Mouse (Mus musculus) kidney, postnatal 36 days (tissue): ENCODE measurements around the gene Cdkn2a.

Experiments
- DNase-seq, 2 experiments: peaks; one replicate each; pipeline ENCODE4 v3.0.0; 2021 to 2022; ENCODE audit warnings: mixed read lengths in 2 of 2

Cdkn2a gene

GRCm38 (mm10) chr4:89294486-89295440 lies at the start of gene Cdkn2a:
Gene Cdkn2a (minus strand): TSS chr4:89294653.
- peak; percentile 33 to 79 for DNase-seq

DNA sequence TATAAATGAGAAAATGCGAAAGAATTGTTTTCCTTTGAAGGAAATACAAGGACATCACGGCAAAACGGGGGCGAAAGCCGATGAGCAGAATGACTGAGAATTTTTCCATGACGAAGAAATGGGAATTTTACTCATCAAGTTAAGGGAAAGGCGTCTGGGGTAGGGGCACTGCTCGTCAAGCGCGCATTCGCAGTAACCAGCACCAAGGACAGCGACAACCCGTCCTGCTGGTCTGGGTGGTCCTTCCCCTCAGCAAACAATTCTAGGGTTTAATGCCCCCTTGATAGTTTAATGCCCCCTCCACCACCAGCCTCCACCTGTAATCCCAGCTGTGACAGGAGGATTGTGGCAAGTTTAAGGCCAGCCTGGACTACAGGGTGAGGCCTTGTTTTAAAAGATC lies 19.0 kb upstream of the Cdkn2a start:
- peak in 1 of 2 experiments; percentile 41 for DNase-seq

DNA sequence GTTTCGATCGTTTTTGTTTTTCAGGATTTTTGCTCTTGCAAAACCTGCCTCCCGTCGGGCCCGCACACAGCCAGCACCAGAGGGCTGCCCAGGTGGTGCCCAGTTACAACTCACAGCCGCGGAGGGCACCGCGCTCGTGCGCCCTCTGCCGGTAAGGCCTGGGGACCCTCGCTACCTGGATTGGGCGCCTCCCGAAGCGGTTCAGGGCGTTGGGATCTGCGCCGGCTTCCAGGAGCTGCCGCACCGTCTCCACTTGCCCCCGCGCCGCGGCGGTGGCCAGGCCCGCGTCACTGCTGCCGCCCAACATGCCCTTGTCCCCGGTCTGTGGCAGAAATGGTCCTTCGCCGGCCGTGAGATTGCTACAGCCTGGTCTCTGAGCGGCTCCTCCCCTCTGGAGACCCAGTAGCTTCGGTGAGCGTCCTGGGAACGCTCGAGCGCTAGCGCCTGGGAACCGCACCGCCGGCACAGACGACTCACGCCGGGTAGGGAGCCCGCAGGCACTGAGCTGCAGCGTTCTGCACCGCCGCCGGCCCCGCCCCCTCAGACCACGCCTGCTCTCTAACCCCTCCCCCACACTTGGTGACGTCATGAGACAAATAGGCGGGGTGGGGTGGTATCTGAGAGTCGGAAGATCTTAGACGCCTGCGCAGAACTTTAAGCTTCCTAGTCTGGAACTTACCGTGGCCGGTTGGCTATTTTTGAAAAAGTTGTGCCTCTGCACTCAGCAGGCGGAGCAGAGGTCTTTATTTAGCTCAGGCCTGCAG lies 16.2 kb upstream of the Cdkn2a start, which contains the start of gene Cdkn2b:
Gene Cdkn2b (minus strand): TSS at position 549 of the 764 bp plus-strand sequence.
- peak; percentile 90 to 94 for DNase-seq

DNA sequence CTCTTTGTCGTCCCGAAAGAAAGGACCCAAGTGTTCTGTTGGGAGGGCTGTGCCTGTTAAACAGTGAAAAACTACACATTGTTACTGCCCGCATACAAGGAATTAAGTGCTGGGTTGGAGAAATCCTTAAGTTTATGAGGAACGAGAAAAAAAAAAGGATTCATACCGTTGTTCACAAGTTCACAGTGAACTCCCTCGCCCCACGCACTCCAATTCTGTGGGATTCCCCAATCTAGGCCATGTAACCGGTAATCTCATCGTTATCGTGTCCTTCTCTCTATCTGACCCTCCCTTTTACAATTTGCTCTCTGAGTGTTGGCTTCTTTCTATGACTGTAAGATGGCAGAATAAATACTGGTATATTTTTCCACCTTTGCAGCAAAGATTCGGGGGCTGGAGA lies 15.5 kb upstream of the Cdkn2a start:
- DNase-seq, result no peak

DNA sequence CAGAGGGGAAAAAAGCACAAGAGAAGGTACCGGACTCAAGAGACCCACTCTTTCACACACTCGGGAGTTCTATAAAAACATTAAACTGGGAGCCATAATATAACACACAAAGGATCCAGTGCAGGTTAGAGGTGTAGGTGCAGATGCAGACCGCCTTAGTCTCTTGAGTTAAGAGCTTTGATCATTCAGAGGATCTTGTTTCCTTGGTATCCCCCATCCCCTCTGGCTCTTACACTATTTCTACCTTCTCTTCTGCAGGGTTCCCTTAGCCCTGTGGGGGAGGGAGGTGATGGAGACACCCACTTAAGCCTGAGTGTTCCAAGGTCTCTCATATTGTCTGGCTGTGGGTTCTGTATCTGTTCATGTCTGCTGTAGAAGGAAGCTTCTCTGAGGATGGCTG lies 13.5 kb upstream of the Cdkn2a start:
- DNase-seq, result no peak

GRCm38 (mm10) chr4:89306798-89307365 lies 12.4 kb upstream of the Cdkn2a start:
- no peak for DNase-seq

DNA sequence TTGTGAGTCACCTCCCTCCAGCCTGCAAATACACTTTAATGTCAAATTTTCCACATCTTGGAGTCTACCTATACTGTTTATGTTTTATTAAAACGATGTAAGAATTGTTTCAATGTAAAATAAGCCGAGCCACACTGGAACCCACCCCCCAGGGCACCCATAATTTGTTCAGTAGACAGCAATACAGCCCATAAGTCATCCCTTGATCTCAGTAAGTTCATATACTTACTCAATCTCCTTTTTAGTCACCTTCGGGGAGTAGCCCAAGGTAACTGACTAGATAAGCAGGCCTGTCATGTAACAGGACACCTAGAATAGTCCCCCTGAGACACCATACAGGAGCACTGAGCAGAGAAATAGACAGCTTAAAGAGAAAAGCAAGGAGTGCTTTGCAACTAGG lies 11.2 kb upstream of the Cdkn2a start:
- DNase-seq, result no peak

DNA sequence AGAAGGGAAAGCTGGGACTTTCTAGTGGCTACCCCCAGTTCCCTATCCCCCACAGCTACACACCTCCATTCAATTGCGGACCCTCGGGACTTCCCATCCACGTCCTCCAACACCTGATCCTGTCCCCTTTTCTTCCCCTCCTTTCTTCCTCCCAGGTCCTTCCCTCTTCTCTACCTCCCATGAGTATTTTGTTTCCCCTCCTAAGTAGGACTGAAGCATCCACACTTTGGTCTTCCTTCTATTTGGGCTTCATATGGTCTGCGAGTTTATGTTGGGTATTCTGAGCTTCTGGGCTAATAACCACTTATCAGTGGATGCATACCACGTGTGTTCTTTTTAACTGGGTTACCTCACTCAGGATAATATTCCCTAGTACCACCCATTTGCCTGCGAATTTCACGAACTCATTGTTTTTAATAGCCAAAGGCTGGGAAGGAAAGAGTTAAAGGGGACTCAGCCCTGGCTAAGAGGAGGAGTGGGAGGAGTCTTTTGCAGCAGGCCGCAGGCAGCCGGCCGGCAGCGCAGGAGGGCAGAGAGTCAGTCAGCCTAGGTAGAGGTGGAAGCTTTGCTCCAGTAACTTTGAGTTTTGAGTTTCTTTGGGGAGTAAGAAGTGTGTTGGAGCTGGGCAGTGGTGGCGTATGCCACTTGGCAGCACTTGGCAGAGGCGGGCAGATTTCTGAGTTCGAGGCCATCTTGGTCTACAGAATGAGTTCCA lies 9.0 kb upstream of the Cdkn2a start:
- no peak for DNase-seq

DNA sequence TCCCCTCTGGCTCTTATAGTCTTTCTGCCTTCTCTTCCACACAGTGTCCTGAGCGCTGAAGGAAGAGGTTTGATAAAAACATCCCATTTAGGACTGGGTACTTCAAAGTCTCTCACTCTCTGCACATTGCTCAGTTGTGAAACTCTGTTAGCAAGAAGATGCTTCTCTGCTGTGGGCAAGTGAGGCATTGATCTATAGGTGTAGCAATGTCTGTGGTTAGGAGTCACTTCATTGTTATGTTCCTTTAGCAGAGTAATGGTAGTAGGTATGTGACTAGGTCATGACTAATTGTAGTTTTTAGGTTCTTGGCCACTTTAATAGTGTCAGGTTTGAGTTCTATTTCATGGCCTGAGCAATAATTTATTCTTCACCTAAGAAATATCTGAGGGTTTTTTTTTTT lies 7.7 kb upstream of the Cdkn2a start:
- DNase-seq, result no peak

DNA sequence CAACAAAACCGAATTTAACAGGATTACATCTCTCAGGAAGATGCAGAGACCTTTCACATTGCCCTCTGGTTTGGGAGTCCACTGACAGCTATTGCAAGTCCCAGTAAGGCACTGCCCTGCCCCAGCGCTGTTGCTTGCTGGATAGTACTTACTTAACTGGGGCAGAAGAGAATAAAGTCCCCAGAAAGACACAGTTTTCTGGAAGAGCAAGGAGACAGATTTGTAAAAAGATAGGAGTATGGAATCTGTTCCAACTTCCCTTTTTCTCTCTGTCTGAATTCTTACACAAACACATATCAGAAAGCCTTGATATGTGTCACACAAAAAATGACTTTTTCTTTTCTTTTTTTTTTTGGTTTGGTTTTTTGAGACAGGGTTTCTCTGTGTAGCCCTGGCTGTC lies 5.3 kb upstream of the Cdkn2a start:
- no peak for DNase-seq

DNA sequence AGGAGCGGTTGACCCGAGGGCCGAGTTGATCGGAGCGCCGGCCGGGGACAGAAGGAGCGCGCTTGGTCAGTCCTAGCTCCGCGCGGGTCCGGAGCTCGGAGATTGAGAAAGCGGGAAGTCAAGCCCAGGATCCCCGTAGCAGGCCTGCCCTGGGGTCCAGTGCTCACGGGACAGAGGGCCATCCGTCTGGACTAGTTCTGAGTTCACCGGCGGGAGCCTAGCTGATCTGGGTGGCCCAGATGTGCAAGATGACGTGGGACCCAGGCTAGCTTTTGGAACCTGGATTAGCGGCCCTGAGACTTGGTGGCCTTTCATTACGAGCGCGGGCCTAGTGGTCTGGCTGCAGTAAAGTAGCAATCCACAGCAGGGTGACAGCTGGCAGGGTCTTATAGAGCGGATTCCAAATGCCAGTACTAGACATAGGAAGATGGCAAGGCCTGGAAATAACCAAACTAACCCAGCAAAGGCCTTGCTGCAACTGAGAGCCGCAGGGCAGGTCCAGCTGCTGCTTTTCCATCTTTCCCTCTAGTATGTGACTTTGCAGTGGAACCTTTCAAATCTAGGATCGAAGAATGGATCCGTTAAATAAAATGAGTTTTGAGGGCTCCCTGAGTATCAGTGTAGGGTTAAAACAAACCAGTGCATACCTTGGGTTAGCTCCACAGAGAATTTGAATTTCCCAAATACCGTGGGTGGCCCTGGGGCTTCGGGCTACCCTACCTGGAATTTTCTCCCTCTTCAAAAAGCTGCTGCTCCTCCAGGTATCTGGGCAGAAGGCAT lies 1.2 kb upstream of the Cdkn2a start:
- DNase-seq, result no peak

- no peak for DNase-seq
Measured at GRCm38 (mm10) chr4:89294091-89294485, 365 bp downstream of the Cdkn2a start.

DNA sequence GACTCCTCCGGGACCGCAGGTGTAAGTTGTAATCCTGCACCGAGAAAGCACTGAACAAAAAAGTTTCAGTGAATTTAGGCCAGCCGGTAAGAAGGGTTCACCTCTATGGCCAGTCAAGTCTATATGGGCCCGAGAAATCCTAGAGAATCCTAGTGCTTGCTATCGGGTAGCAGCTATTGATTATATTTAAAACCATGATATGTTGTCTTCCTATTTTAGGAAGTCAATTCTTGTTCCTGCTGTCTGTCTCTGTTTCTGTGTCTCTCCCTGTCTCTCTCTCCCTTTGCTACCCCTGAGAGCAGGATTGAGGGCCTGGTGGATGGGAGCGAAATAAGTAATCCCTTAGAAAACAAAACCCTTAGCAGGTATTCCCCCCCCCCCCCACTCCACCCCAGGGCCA lies 937 bp downstream of the Cdkn2a start:
- no peak for DNase-seq

DNA sequence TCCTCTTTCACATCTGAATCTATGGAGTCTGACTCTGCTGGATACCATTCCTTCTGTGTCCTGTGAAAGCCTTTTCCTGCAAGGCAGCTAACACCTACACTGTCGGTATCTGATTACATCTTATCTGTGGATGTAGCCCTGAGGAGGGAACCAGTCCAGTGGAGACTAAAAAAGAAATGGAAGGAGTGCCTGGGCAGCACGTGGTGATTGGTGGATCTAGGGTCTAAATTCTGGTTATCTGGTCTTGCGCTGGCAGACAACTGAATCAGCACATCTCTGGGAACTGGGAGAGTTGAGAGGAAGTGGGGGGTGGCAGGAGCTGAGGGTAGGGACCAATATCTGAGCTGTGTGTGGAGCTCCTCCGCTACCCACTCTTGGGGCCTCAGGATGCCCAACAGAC lies 5.4 kb downstream of the Cdkn2a start:
- DNase-seq, result no peak

- no peak for DNase-seq
Measured at GRCm38 (mm10) chr4:89286566-89286965, 7.9 kb downstream of the Cdkn2a start.

- DNase-seq, result no peak
Measured at GRCm38 (mm10) chr4:89285688-89286087, 8.8 kb downstream of the Cdkn2a start.

DNA sequence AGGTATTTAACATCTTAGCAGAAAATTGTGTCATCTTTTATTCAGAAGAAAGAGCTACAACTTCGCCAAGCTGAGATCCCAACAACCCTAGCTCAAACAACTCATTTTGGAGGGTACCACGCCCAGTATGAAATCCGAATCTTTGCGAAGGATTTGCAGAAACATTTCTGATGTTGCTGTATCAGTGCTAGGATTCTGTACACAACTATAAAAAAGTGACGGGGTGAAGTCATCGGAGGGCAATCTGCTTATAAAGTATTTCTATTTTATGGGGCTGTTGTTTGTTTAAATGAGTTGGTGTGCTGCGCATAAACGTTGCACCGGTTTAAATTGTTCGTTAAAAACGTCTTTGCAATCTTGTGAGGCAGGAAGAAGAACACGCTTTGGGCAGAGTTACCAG lies 11.8 kb downstream of the Cdkn2a start:
- no peak for DNase-seq

- DNase-seq, result peak in 1 of 2 experiments; percentile 36
Measured at GRCm38 (mm10) chr4:89282036-89282566, 12.4 kb downstream of the Cdkn2a start.

GRCm38 (mm10) chr4:89281236-89281635 lies 13.2 kb downstream of the Cdkn2a start:
- no peak for DNase-seq

GRCm38 (mm10) chr4:89279641-89280040 lies 14.8 kb downstream of the Cdkn2a start:
- DNase-seq, result no peak

DNA sequence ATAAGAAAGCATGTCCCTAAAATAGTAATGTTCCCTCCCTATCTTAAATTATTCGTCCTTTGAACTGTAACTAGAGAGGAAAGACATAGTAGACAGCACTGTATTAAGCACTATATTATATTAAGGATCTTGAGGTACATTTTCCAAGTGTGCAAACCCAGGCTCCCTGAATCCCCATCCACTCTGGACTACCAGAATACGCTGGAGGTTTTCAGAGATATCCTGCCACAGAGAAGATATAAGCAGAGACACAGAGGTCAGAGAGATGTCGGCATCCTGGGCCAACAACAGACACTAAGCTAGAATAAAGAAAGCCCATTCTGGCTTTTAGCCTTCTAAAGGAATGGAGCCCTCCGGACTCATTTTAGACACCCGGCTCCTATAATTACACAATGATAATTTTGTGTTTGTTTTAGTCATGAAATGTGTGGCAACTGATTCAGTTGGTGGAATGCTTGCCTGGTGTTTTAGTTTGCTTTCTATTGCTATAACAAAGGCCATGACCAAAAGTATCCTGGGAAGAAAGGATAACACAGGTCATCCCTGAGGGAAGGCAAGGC lies 17.0 kb downstream of the Cdkn2a start:
- DNase-seq, result no peak
